Comparison of ENCODE assay signal across 8 mouse cellular contexts in genomic region chr17:56185281-56186141, GRCm38 (mm10). TPM values are rescaled to one million over a fixed set of nuclear protein-coding genes. Genes with fewer than 3 reads are reported as not detected.
A peak's percentile ranks its signal among the peaks of the same experiment; 100 is the strongest.
DNase-seq lines count a peak whose midpoint lies in the region; ATAC-seq lines count a peak whose summit lies in the region.

No protein-coding gene starts in this region.

- H3K4me1 ChIP-seq in embryonic facial prominence, embryonic 13.5 days: peaks cover 28% of the 10 kb centered on the region
- H3K4me1 ChIP-seq in heart, embryonic 16.5 days (ENCODE audit: control insufficient read depth, insufficient read depth, low read length): peaks cover 11% of the 10 kb centered on the region
- H3K4me1 ChIP-seq in stomach, embryonic 16.5 days (ENCODE audit: control insufficient read depth, insufficient read depth, low read length): peaks cover 23% of the 10 kb centered on the region

- H3K36me3 ChIP-seq in embryonic facial prominence, embryonic 13.5 days: peaks cover 62% of the 10 kb centered on the region
- H3K36me3 ChIP-seq in heart, embryonic 16.5 days (ENCODE audit: control insufficient read depth, insufficient read depth): peaks cover 31% of the 10 kb centered on the region; the same call in 1 of the 2 replicates
- peaks cover 15% of the 10 kb centered on the region; the same call in 1 of the 2 replicates for H3K36me3 ChIP-seq in stomach, embryonic 16.5 days (ENCODE audit: control insufficient read depth, insufficient read depth, low read length)

- no peak for ATAC-seq in embryonic facial prominence, embryonic 13.5 days (ENCODE audit: insufficient number of reproducible peaks, insufficient read depth, low FRiP score, low TSS enrichment, low read depth)
- ATAC-seq in heart, embryonic 16.5 days (replicated peaks; ENCODE audit: extremely low read depth, insufficient read depth, low FRiP score): peak; percentile 29; the same call in 1 of the 2 replicates
- peak; percentile 78 for ATAC-seq in stomach, embryonic 16.5 days (ENCODE audit: insufficient read depth, low FRiP score)

- peak overlapping the region; percentile 88 for H3K4me2 ChIP-seq in embryonic facial prominence, embryonic 13.5 days
- H3K4me2 ChIP-seq in heart, embryonic 16.5 days (ENCODE audit: low read depth, low read length): no peak overlapping the region
- H3K4me2 ChIP-seq in stomach, embryonic 16.5 days (ENCODE audit: low read depth, low read length): peak overlapping the region; percentile 93; the same call in 1 of the 2 replicates

- peak overlapping the region; percentile 49; the same call in 1 of the 2 replicates for H3K9ac ChIP-seq in embryonic facial prominence, embryonic 13.5 days
- H3K9ac ChIP-seq in heart, embryonic 16.5 days (ENCODE audit: low read length): peak overlapping the region; percentile 16; the same call in 1 of the 2 replicates
- peak overlapping the region; percentile 53 for H3K9ac ChIP-seq in stomach, embryonic 16.5 days (ENCODE audit: low read length)

- DNase-seq in right cerebral cortex, postnatal 10 days (ENCODE audit: low spot score in 2 of 2): peak; percentile 66 to 77
- no peak for DNase-seq in right cerebral cortex, postnatal 36 days (ENCODE audit: low spot score in 2 of 2)
- DNase-seq in kidney, postnatal 10 days: peak; percentile 81
- peak; percentile 78 for DNase-seq in lung, postnatal 36 days
- no peak for DNase-seq in thymus, postnatal 4 days

- WGBS in embryonic facial prominence, embryonic 13.5 days: 37% methylated on average over 11 of the region's 11 CpGs
- 43% methylated on average over 11 of the region's 11 CpGs for WGBS in heart, embryonic 16.5 days
- 32% methylated on average over 11 of the region's 11 CpGs for WGBS in stomach, embryonic 16.5 days

- peak overlapping the region; percentile 66 for H3K27ac ChIP-seq in embryonic facial prominence, embryonic 13.5 days
- H3K27ac ChIP-seq in heart, embryonic 16.5 days (ENCODE audit: low read length): peak overlapping the region; percentile 76
- H3K27ac ChIP-seq in stomach, embryonic 16.5 days (ENCODE audit: low read length): peak overlapping the region; percentile 90

- H3K4me3 ChIP-seq in embryonic facial prominence, embryonic 13.5 days: no peak overlapping the region
- H3K4me3 ChIP-seq in heart, embryonic 16.5 days (ENCODE audit: low read length): no peak overlapping the region
- no peak overlapping the region for H3K4me3 ChIP-seq in stomach, embryonic 16.5 days (replicated peaks; ENCODE audit: low read length)

- H3K27me3 ChIP-seq in embryonic facial prominence, embryonic 13.5 days: no peaks in the 10 kb centered on the region
- H3K27me3 ChIP-seq in heart, embryonic 16.5 days (ENCODE audit: control insufficient read depth, insufficient read depth, low read length): no peaks in the 10 kb centered on the region
- H3K27me3 ChIP-seq in stomach, embryonic 16.5 days (ENCODE audit: control insufficient read depth, insufficient read depth, low read length): no peaks in the 10 kb centered on the region

- H3K9me3 ChIP-seq in embryonic facial prominence, embryonic 13.5 days: no peaks in the 10 kb centered on the region
- H3K9me3 ChIP-seq in heart, embryonic 16.5 days (replicated peaks; ENCODE audit: control insufficient read depth, low read length): no peaks in the 10 kb centered on the region
- no peaks in the 10 kb centered on the region for H3K9me3 ChIP-seq in stomach, embryonic 16.5 days (replicated peaks; ENCODE audit: control insufficient read depth, low read length)

RNA-seq across cellular contexts. Expression of gene Mydgf, which starts 1.8 kb away (rescaled TPM):
- polyA plus RNA-seq in embryonic facial prominence, embryonic 13.5 days (2015; fragmentation: Nextera tagmentation; extraction: Ambion mirVana): 86.3 and 91.0 TPM in 2 replicates
- 69.9 and 75.1 TPM in 2 replicates for polyA plus RNA-seq in heart, embryonic 16.5 days (2015; fragmentation: Nextera tagmentation; extraction: Ambion mirVana)
- 106 and 116 TPM in 2 replicates for polyA plus RNA-seq in stomach, embryonic 16.5 days (2015; fragmentation: Nextera tagmentation; extraction: Ambion mirVana)

RNA-seq across cellular contexts. Expression of gene Tnfaip8l1, which starts 23.2 kb away (rescaled TPM):
- 13.8 and 13.9 TPM in 2 replicates for polyA plus RNA-seq in embryonic facial prominence, embryonic 13.5 days (2015; fragmentation: Nextera tagmentation; extraction: Ambion mirVana)
- 8.2 and 9.0 TPM in 2 replicates for polyA plus RNA-seq in heart, embryonic 16.5 days (2015; fragmentation: Nextera tagmentation; extraction: Ambion mirVana)
- 11.9 and 14.3 TPM in 2 replicates for polyA plus RNA-seq in stomach, embryonic 16.5 days (2015; fragmentation: Nextera tagmentation; extraction: Ambion mirVana)

RNA-seq across cellular contexts. Expression of gene Dpp9, which starts 33.2 kb away (rescaled TPM):
- 34.9 and 37.5 TPM in 2 replicates for polyA plus RNA-seq in embryonic facial prominence, embryonic 13.5 days (2015; fragmentation: Nextera tagmentation; extraction: Ambion mirVana)
- polyA plus RNA-seq in heart, embryonic 16.5 days (2015; fragmentation: Nextera tagmentation; extraction: Ambion mirVana): 23.4 and 26.4 TPM in 2 replicates
- polyA plus RNA-seq in stomach, embryonic 16.5 days (2015; fragmentation: Nextera tagmentation; extraction: Ambion mirVana): 32.6 and 37.4 TPM in 2 replicates

RNA-seq across cellular contexts. Expression of gene Sema6b, which starts 45.4 kb away (rescaled TPM):
- 2.4 and 2.5 TPM in 2 replicates for polyA plus RNA-seq in embryonic facial prominence, embryonic 13.5 days (2015; fragmentation: Nextera tagmentation; extraction: Ambion mirVana)
- polyA plus RNA-seq in heart, embryonic 16.5 days (2015; fragmentation: Nextera tagmentation; extraction: Ambion mirVana): 0.70 and 1.2 TPM in 2 replicates
- polyA plus RNA-seq in stomach, embryonic 16.5 days (2015; fragmentation: Nextera tagmentation; extraction: Ambion mirVana): 0.50 and 0.71 TPM in 2 replicates

Comparison
In these comparisons a context has a peak if more than half of its experiments do, and no peak if none do; other contexts are left out.
1. DNase-seq: peak in right cerebral cortex, postnatal 10 days (2 of 2), kidney, postnatal 10 days (single experiment) and lung, postnatal 36 days (single experiment); none in right cerebral cortex, postnatal 36 days (0 of 2) and thymus, postnatal 4 days (single experiment).
2. Peak in every context shown above with its lines, with median percentiles within 50 percentile points of each other: H3K27ac ChIP-seq and H3K9ac ChIP-seq.